Mouse (Mus musculus) small intestine, adult 10 weeks (tissue): ENCODE results near the gene Ccdc151. TPM values are rescaled to one million over a fixed set of nuclear protein-coding genes. Genes with fewer than 3 reads are reported as not detected.

Experiments
- polyA plus RNA-seq: library from polyadenylated mRNA; stranded (reverse); fragments of 350-450 nt; fragmentation: Illumina TruSeq; extraction: RNeasy Lipid Tissue Mini Kit (QIAGEN cat#74804); gene quantifications from one replicate; pipeline ENCODE4 v1.2.3, GENCODE M21; 2014; ENCODE audit warnings: low replicate concordance

Ccdc151 gene
- polyA plus RNA-seq, result not detected

DNA sequence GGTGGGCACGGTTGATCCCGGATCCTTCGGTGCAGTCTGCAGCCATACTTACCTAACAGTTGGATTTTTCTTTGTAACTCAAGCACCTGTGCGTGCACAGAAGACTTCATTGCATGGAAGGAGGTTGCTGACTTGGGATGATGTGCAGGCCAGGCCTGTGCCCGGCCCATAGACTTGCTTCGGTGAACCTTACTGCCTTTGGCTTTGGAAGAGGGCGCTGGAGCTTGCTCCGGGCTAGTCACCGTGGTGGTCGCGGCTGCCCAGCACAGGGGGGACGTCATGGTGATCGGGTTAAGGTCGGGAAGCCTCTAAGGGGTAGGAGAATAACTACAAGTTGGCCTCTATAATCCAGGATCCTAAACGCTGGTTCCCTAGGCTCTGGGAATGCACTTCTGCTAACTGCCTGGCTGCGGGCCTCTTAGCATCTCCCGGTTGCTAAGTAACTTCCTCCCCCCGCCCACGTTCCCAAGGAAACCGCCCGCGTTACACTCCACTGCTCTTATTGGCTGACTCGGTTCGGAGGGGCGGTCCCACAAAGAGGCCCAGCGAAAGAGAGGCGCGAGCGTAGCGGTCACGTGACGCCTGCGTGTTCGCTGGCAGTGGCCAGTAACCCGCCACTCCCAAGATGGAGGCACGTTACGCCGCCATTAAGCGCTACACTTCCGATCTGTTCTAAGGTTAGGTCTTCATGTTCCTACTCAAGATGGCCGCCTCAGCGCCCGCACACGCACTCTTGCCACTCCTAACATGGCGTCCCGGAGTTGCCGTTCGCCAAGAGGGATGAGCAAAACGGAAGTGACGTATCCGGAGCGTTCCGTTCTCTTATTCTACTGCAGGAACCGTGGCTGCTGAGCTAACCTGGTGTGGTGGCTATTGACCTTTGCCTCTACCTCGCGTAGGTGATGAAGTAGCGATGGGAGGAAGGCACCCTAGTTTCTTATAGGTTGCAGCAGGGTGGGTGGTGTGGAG lies at the start of gene Ccdc151, which contains the start of gene Prkcsh:
TSS of gene Ccdc151 (minus strand) at position 441 of the 969 bp plus-strand sequence.
TSS of gene Prkcsh (plus strand) at position 613 of the 969 bp plus-strand sequence.

DNA sequence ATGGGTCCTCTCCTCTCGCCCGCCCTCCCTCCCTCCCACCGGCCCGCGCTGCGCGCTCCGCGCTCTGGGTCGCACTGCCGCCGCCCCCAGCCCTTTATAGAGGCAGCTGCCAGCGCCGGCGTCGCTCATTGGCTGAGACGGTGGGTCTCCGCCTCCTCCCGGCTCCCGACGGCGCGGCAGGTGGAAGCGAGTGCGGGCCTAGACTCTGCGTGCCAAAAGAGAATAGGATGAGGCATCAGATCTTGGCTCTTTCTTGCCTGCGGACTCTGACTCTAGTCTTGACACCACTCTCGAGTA lies 49.5 kb upstream of the Ccdc151 start, which contains the start of gene Elavl3:
TSS of gene Elavl3 (minus strand) at position 66 of the 297 bp plus-strand sequence.

DNA sequence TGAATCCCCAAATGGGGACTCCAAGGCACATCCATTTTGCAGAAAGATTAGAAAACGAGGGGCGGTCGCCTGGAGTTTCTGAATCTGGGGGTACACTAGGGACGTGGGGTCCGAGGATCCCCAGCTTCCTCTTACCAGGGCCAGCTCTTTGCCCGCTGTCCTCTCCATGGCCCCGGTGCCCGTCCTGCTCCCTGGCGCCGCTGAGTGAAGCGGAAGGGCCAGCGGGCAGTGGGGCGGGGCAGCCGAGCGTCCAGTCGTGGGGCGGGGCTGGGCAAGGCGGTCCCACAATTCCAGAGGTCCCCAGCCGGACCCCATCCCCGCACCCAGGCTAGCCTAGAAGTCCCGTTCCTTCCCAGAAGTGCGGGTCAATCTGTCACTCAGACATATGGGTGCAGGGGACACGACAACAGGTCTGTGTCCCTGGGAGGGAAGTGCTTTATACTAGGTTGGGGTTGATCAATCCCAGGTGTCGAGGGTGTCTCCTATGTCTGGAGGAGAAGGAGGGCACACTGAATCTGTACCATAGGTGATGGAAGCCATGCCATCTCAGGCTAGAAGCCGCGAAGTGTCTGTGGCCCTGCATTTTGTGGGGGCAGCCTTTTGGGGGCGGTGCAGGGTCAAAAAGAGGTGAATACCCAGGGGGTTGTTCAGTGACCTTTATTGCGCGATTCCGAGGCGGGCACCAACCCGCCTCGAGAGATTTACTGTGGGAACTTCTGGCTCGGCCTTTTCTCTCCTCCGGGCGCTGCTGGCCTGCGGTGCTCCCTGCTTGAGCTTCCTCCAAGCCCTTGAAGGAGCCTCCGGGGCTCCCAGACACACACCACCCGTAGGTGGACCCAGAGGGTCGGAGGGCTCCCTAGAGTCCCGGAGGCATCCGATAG lies 13.0 kb downstream of the Ccdc151 start, which contains the start of gene Rgl3:
TSS of gene Rgl3 (minus strand) at position 217 of the 881 bp plus-strand sequence.

DNA sequence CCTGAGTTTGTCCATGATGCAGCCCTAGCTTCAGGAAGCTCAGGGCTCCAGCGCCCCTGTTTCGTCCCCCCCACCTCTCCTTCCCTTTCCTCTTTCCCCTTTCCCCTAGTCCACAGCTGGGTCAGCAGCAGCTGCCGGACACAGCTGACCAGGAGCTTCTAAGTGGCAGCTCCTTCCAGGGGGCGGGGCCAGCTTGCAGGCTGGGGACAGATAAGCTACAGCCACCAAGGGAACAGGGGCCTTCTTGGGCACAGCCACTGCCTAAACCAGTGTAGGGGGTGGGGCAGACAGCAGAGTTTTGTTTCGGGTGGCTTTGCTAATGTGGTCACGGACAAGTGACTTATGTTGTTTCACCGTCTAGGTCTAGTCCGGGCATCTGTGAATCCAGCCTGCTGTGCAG lies 39.0 kb downstream of the Ccdc151 start, which contains the start of gene Epor:
TSS of gene Epor (minus strand) at position 90 of the 400 bp plus-strand sequence.

DNA sequence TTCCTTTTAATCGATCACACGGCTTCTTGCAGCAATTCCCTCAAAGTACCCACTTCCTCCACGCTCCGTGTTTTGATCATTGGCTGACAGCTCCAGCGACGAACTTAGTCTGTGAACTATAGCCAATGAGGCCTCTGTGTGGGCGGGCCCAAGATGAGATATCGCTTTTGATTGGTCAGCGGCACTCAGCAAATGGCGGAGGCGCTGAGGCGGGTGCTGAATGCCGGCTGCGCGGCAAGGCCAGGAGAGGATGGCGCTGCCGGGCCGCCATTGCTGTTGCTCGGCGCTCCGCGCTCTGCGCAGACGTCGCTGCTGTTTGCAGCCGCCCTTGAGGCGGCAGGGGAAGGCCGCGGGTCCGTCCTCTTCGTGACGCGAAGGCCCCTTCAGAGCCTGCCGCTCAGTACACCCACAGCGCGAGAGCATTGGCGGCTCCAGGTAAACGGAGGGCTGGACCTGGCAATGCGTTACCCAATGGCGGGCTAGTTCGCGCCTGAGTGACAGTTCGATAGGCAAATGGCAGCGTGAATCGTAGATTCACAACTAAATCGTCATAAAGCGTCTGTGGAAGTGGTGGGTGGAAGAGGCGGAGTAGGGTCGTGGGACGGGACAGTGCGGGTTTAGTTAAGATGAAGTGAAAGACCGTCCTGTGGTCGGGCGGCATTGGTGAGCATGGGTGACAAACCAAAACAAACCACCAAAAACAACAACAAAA lies 46.7 kb downstream of the Ccdc151 start, which contains the start of gene Swsap1:
TSS of gene Swsap1 (plus strand) at position 186 of the 712 bp plus-strand sequence.

Other genes starting within 250 kb of the Ccdc151 start
- 7.9 TPM for gene Spc24, start 242.3 kb downstream of the Ccdc151 start, polyA plus RNA-seq
- gene Kank2, start 203.9 kb downstream of the Ccdc151 start, polyA plus RNA-seq, result 2.1 TPM
- gene Angptl8, start 167.1 kb downstream of the Ccdc151 start, polyA plus RNA-seq, result not detected
- 2.5 TPM for gene Dock6, start 150.0 kb downstream of the Ccdc151 start, polyA plus RNA-seq
- 2.6 TPM for gene Rab3d, start 84.4 kb downstream of the Ccdc151 start, polyA plus RNA-seq
- not detected for gene Ccdc159, start 75.2 kb downstream of the Ccdc151 start, polyA plus RNA-seq
- gene Tmem205, start 75.1 kb downstream of the Ccdc151 start, polyA plus RNA-seq, result 0.67 TPM
- gene Plppr2, start 65.6 kb downstream of the Ccdc151 start, polyA plus RNA-seq, result 0.15 TPM
- gene Swsap1, start 46.9 kb downstream of the Ccdc151 start, polyA plus RNA-seq, result 2.8 TPM
- not detected for gene Epor, start 39.1 kb downstream of the Ccdc151 start, polyA plus RNA-seq
- not detected for gene Rgl3, start 13.2 kb downstream of the Ccdc151 start, polyA plus RNA-seq
- 4.0 TPM for gene Prkcsh, start 172 bp upstream of the Ccdc151 start, polyA plus RNA-seq
- 0.37 TPM for gene Elavl3, start 49.4 kb upstream of the Ccdc151 start, polyA plus RNA-seq
- not detected for gene Gm49318, start 68.6 kb upstream of the Ccdc151 start, polyA plus RNA-seq
- gene Zfp653, start 68.7 kb upstream of the Ccdc151 start, polyA plus RNA-seq, result not detected
- 2.3 TPM for gene Ecsit, start 82.8 kb upstream of the Ccdc151 start, polyA plus RNA-seq
- 48.9 TPM for gene Cnn1, start 96.6 kb upstream of the Ccdc151 start, polyA plus RNA-seq
- 0.97 TPM for gene Elof1, start 114.5 kb upstream of the Ccdc151 start, polyA plus RNA-seq
- 5.3 TPM for gene Acp5, start 133.1 kb upstream of the Ccdc151 start, polyA plus RNA-seq
- gene Pigyl, start 154.2 kb upstream of the Ccdc151 start, polyA plus RNA-seq, result not detected
- gene Zfp872, start 185.5 kb upstream of the Ccdc151 start, polyA plus RNA-seq, result 0.19 TPM
- 74.5 TPM for gene Zfp809, start 223.1 kb upstream of the Ccdc151 start, polyA plus RNA-seq